Mouse (Mus musculus) midbrain, embryonic 13.5 days (tissue): ENCODE data around the gene Ap4s1. TPM values are rescaled to one million over a fixed set of nuclear protein-coding genes. Genes with fewer than 3 reads are reported as not detected.

Experiments used
- ATAC-seq: fragments of 200-750 bp; cut with Nextera tagmentation; 2 replicates; pipeline ENCODE4 v1.8.0; 2017; ENCODE audit warnings: mild to moderate bottlenecking, moderate TSS enrichment, moderate library complexity
- H3K27ac ChIP-seq: fragments of 300-500 bp; sonication (generic); 2 replicates; pipeline ENCODE4 v1.5.1; 2015; ENCODE audit warnings: inconsistent platforms, mild to moderate bottlenecking, moderate library complexity
- H3K27me3 ChIP-seq: fragments of 300-500 bp; sonication (generic); 2 replicates; pipeline ENCODE4 v1.6.1; 2015; ENCODE audit warnings: mild to moderate bottlenecking, inconsistent platforms
- H3K36me3 ChIP-seq: fragments of 300-500 bp; sonication (generic); 2 replicates; pipeline ENCODE4 v1.6.1; 2015; ENCODE audit warnings: mild to moderate bottlenecking, inconsistent platforms
- H3K4me1 ChIP-seq: fragments of 300-500 bp; sonication (generic); replicated peaks from 2 replicates; pipeline ENCODE4 v1.6.1; 2015; ENCODE audit warnings: inconsistent platforms
- H3K4me2 ChIP-seq: fragments of 300-500 bp; sonication (generic); replicated peaks from 2 replicates; pipeline ENCODE4 v1.6.1; 2015; ENCODE audit warnings: moderate library complexity, mild to moderate bottlenecking, inconsistent platforms
- H3K4me3 ChIP-seq: fragments of 300-500 bp; sonication (generic); replicated peaks from 2 replicates; pipeline ENCODE4 v1.5.1; 2015; ENCODE audit warnings: mild to moderate bottlenecking, inconsistent platforms
- H3K9ac ChIP-seq: fragments of 300-500 bp; sonication (generic); replicated peaks from 2 replicates; pipeline ENCODE4 v1.6.1; 2015; ENCODE audit warnings: mild to moderate bottlenecking, inconsistent platforms
- H3K9me3 ChIP-seq: fragments of 300-500 bp; sonication (generic); 2 replicates; pipeline ENCODE4 v1.6.1; 2016; ENCODE audit warnings: mild to moderate bottlenecking, inconsistent platforms
- WGBS: fragments of 180-500 bp; shearing (Covaris S2); methylation state at CpG from one replicate; pipeline ENCODE4 v1.1.7; 2015; 5-methylcytosine and 5-hydroxymethylcytosine counted together
- polyA plus RNA-seq: library from polyadenylated mRNA; unstranded; fragments of >200 nt; fragmentation: Nextera tagmentation; extraction: Ambion mirVana; gene quantifications from 2 replicates; pipeline ENCODE4 v1.2.1, GENCODE M21; 2015

The Ap4s1 gene
- polyA plus RNA-seq, 1 experiment from 2014 or later = 53.2 TPM

- 0 out of 2 replicates have a peak, but pooled peaks cover 2% of the 10 kb centered on the region for H3K9me3 ChIP-seq
- no peak overlapping the region for H3K27ac ChIP-seq
- H3K27me3 ChIP-seq = no peaks in the 10 kb centered on the region
- no peak overlapping the region for H3K9ac ChIP-seq
- no peaks in the 10 kb centered on the region for H3K4me1 ChIP-seq
- ATAC-seq = no peak; the same call in 1 of the 2 replicates
- H3K4me2 ChIP-seq = no peak overlapping the region
- no peak overlapping the region for H3K4me3 ChIP-seq
- H3K36me3 ChIP-seq = no peaks in the 10 kb centered on the region
- 59% methylated on average over 14 of the region's 14 CpGs for WGBS
Observed at GRCm38 (mm10) chr12:51708941-51709686, 18.3 kb downstream of the Ap4s1 start.

DNA sequence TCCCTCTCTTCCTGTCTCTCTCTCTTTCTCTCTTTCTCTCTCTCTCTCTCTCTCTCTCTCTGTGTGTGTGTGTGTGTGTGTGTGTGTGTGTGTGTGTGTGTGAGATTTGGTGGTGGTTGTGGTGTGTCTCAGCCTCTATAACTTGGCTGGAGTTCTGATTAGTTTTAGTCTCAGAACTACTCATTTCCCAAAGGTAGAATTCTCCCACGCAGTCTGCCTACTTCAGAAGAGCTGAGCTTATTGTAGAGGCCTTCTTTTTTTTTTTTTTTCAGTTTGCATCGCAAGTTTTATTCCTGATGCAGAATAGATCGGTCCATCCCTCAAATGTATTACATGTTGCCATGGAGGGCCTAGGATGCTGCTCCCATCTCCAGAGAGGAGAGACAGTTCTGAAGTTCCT, 18.9 kb downstream of the Ap4s1 start:
- Histone ChIP-seq H3K27me3 (no peaks in the 10 kb centered on the region), H3K9me3 (0 out of 2 replicates have a peak, but pooled peaks cover 2% of the 10 kb centered on the region), H3K9ac (no peak overlapping the region), H3K4me3 (no peak overlapping the region), H3K4me2 (no peak overlapping the region), H3K4me1 (no peaks in the 10 kb centered on the region), H3K27ac (no peak overlapping the region), H3K36me3 (no peaks in the 10 kb centered on the region)
- ATAC-seq = no peak
- WGBS = 83% methylated on average over 3 of the region's 3 CpGs

GRCm38 (mm10) chr12:51710154-51710553, 19.3 kb downstream of the Ap4s1 start:
- no peak overlapping the region for H3K4me2 ChIP-seq
- WGBS = 82% methylated on average over 5 of the region's 5 CpGs
- H3K9me3 ChIP-seq = 0 out of 2 replicates have a peak, but pooled peaks cover 2% of the 10 kb centered on the region
- H3K4me3 ChIP-seq = no peak overlapping the region
- no peaks in the 10 kb centered on the region for H3K36me3 ChIP-seq
- H3K9ac ChIP-seq = no peak overlapping the region
- H3K4me1 ChIP-seq = no peaks in the 10 kb centered on the region
- H3K27me3 ChIP-seq = no peaks in the 10 kb centered on the region
- no peak overlapping the region for H3K27ac ChIP-seq
- ATAC-seq = no peak

DNA sequence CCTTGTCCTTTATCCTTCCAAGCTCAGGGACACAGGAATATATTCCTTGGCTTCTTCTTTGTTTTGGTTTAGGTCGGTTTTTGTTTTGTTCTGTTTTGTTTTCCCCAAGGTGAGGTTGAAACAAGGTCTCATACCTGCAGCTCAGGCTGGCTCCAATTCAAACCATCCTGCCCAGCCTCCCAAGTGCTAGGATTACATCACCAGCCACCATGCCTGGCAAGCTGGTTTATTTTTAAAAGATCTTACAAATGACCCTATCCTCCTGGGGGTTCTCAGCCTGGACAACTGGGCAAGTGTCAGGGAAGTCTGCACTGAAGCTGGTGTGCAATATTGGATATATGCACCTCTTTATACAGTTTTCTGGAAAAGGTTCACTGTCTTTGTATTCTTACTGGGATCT, 21.9 kb downstream of the Ap4s1 start:
- Histone ChIP-seq H3K27ac (no peak overlapping the region), H3K4me3 (no peak overlapping the region), H3K9ac (no peak overlapping the region), H3K27me3 (no peaks in the 10 kb centered on the region), H3K4me2 (no peak overlapping the region), H3K4me1 (no peaks in the 10 kb centered on the region), H3K9me3 (0 out of 2 replicates have a peak, but pooled peaks cover 2% of the 10 kb centered on the region), H3K36me3 (no peaks in the 10 kb centered on the region)
- ATAC-seq = no peak
- WGBS = 93% methylated on average over 1 of the region's 1 CpGs

GRCm38 (mm10) chr12:51718617-51719016, 27.8 kb downstream of the Ap4s1 start:
- H3K4me1 ChIP-seq = no peaks in the 10 kb centered on the region; the same call in 1 of the 2 replicates
- no peak for ATAC-seq
- no peak overlapping the region for H3K4me3 ChIP-seq
- H3K9me3 ChIP-seq = 0 out of 2 replicates have a peak, but pooled peaks cover under 1% of the 10 kb centered on the region
- peaks cover 20% of the 10 kb centered on the region for H3K36me3 ChIP-seq
- H3K27me3 ChIP-seq = no peaks in the 10 kb centered on the region
- no peak overlapping the region for H3K27ac ChIP-seq
- no peak overlapping the region for H3K4me2 ChIP-seq
- H3K9ac ChIP-seq = no peak overlapping the region
- WGBS = 96% methylated on average over 6 of the region's 6 CpGs

GRCm38 (mm10) chr12:51721836-51722235, 31.0 kb downstream of the Ap4s1 start:
- Histone ChIP-seq H3K36me3 (peaks cover 32% of the 10 kb centered on the region), H3K9me3 (no peaks in the 10 kb centered on the region), H3K4me3 (no peak overlapping the region), H3K4me1 (no peaks in the 10 kb centered on the region; the same call in 1 of the 2 replicates), H3K27me3 (no peaks in the 10 kb centered on the region), H3K4me2 (no peak overlapping the region), H3K9ac (no peak overlapping the region), H3K27ac (no peak overlapping the region)
- no peak for ATAC-seq
- 94% methylated on average over 8 of the region's 8 CpGs for WGBS

- H3K9ac ChIP-seq = no peak overlapping the region
- no peaks in the 10 kb centered on the region for H3K9me3 ChIP-seq
- H3K4me2 ChIP-seq = no peak overlapping the region
- 79% methylated on average over 11 of the region's 11 CpGs for WGBS
- ATAC-seq = no peak
- H3K4me1 ChIP-seq = no peaks in the 10 kb centered on the region
- H3K36me3 ChIP-seq = peaks cover 14% of the 10 kb centered on the region
- H3K27ac ChIP-seq = no peak overlapping the region
- H3K4me3 ChIP-seq = no peak overlapping the region
- H3K27me3 ChIP-seq = no peaks in the 10 kb centered on the region
Observed at GRCm38 (mm10) chr12:51729058-51729457, 38.2 kb downstream of the Ap4s1 start.

DNA sequence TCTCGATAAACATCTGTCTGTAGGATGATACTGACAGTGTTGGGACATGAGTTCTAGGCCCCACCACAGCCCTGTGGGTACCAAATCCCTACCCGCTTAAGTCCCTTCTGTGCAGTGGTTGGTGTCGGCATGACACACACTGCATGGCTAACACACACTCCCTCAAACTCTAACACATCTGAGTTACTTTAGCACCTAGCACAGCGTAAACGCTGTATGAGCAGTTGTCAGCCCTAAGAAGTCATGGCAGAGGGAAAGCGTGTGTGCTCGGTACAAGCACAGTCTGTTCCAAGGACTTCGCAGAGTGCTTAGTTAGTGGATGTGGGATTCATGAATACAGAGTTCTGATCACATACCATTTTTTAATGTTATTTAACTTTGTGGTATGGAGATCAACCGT, 39.0 kb downstream of the Ap4s1 start:
- no peak for ATAC-seq
- Histone ChIP-seq H3K27ac (no peak overlapping the region), H3K4me2 (no peak overlapping the region), H3K4me3 (no peak overlapping the region), H3K36me3 (peaks cover 15% of the 10 kb centered on the region), H3K9ac (no peak overlapping the region), H3K27me3 (no peaks in the 10 kb centered on the region), H3K4me1 (no peaks in the 10 kb centered on the region), H3K9me3 (no peaks in the 10 kb centered on the region)
- WGBS = 96% methylated on average over 9 of the region's 9 CpGs

GRCm38 (mm10) chr12:51734605-51735211, 43.9 kb downstream of the Ap4s1 start:
- Histone ChIP-seq H3K36me3 (peaks cover 12% of the 10 kb centered on the region), H3K27ac (no peak overlapping the region), H3K9ac (no peak overlapping the region), H3K4me2 (no peak overlapping the region), H3K27me3 (no peaks in the 10 kb centered on the region), H3K4me1 (no peaks in the 10 kb centered on the region), H3K4me3 (no peak overlapping the region), H3K9me3 (no peaks in the 10 kb centered on the region)
- ATAC-seq = no peak
- WGBS = 81% methylated on average over 14 of the region's 14 CpGs

DNA sequence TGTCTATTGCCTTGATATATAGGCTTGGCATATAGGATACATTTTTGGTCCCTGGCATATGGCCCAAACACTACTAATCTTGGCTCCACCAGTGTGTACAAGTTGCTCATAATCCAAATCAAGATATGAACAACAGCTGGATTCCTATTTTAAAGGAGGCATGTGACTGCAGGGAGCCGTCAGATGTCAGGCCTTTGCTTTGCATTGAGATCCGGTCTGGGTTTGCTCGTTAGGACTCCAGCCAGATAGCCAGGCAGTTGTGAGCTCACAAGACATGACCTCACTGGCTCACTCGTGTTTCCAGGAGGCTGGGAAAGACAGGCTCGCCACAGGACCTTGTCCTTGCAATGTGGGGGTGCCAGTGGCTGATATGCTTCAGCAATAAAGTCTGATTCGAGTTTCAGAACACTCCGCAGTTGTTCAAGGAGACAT, 45.0 kb downstream of the Ap4s1 start:
- ATAC-seq = no peak

DNA sequence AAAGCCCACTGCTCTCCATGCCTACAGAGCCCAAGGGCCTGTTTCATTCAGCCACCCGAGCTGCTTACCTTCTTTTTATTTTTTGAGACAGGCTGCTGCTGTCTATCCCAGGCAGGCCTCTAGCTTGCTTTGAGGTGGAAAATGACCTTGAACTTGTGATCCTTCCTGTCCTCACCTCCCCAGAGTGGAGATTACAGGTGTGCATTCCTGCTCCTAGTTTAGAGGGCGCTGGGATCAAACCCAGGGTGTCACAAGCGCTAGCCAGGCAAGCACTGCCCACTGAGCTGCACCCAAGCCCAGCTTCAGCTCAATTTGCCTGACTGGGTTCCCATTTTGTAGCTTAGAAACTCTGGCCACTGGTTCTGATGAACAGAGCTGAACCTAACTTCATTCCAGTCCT, 45.5 kb downstream of the Ap4s1 start:
- no peak overlapping the region for H3K4me2 ChIP-seq
- H3K9ac ChIP-seq = no peak overlapping the region
- 73% methylated on average over 3 of the region's 3 CpGs for WGBS
- H3K4me3 ChIP-seq = no peak overlapping the region
- peaks cover 6% of the 10 kb centered on the region; the same call in 1 of the 2 replicates for H3K36me3 ChIP-seq
- no peak for ATAC-seq
- H3K27me3 ChIP-seq = no peaks in the 10 kb centered on the region
- no peaks in the 10 kb centered on the region for H3K9me3 ChIP-seq
- H3K27ac ChIP-seq = no peak overlapping the region
- H3K4me1 ChIP-seq = no peaks in the 10 kb centered on the region

More for the DNA sequence above, 45.0 kb downstream of the Ap4s1 start:
- Histone ChIP-seq H3K9ac (no peak overlapping the region), H3K4me3 (no peak overlapping the region), H3K4me1 (no peaks in the 10 kb centered on the region), H3K27me3 (no peaks in the 10 kb centered on the region), H3K4me2 (no peak overlapping the region), H3K27ac (no peak overlapping the region), H3K9me3 (no peaks in the 10 kb centered on the region), H3K36me3 (peaks cover 9% of the 10 kb centered on the region)
- WGBS = 59% methylated on average over 7 of the region's 7 CpGs

GRCm38 (mm10) chr12:51736807-51737206, 46.0 kb downstream of the Ap4s1 start:
- no peak overlapping the region for H3K4me3 ChIP-seq
- H3K36me3 ChIP-seq = peaks cover 11% of the 10 kb centered on the region; the same call in 1 of the 2 replicates
- no peaks in the 10 kb centered on the region for H3K9me3 ChIP-seq
- H3K27ac ChIP-seq = no peak overlapping the region
- H3K4me1 ChIP-seq = no peaks in the 10 kb centered on the region
- no peak overlapping the region for H3K9ac ChIP-seq
- ATAC-seq = no peak
- H3K4me2 ChIP-seq = no peak overlapping the region
- H3K27me3 ChIP-seq = no peaks in the 10 kb centered on the region
- 35% methylated on average over 1 of the region's 1 CpGs for WGBS
